Mouse (Mus musculus): ENCODE measurements around the gene Map3k4.
"Not testable (repeated sequence)": the region's sequence is repeated elsewhere in the genome, so short reads cannot be mapped to it uniquely, and the experiment has no call there.

The Map3k4 gene

GRCm38 (mm10) chr17:12304658-12305057 lies 13.9 kb downstream of the Map3k4 start:
- no peak for DNase-seq

- DNase-seq: peak; percentile 49
Measured at GRCm38 (mm10) chr17:12300896-12301706, 17.5 kb downstream of the Map3k4 start.

GRCm38 (mm10) chr17:12300127-12300675 lies 18.4 kb downstream of the Map3k4 start:
- DNase-seq: no peak

- DNase-seq: no peak
Measured at GRCm38 (mm10) chr17:12299371-12299770, 19.2 kb downstream of the Map3k4 start.

- no peak for DNase-seq
Measured at GRCm38 (mm10) chr17:12297978-12298377, 20.6 kb downstream of the Map3k4 start.

- DNase-seq: no peak
Measured at GRCm38 (mm10) chr17:12297292-12297691, 21.3 kb downstream of the Map3k4 start.

GRCm38 (mm10) chr17:12295926-12296325 lies 22.7 kb downstream of the Map3k4 start:
- not testable (repeated sequence) for DNase-seq

GRCm38 (mm10) chr17:12294424-12294823 lies 24.2 kb downstream of the Map3k4 start:
- DNase-seq: no peak

- DNase-seq: no peak
Measured at GRCm38 (mm10) chr17:12293571-12293970, 25.0 kb downstream of the Map3k4 start.

- no peak for DNase-seq
Measured at GRCm38 (mm10) chr17:12292877-12293276, 25.7 kb downstream of the Map3k4 start.

GRCm38 (mm10) chr17:12292356-12292755 lies 26.2 kb downstream of the Map3k4 start:
- DNase-seq: no peak

- DNase-seq: no peak
Measured at GRCm38 (mm10) chr17:12291151-12291550, 27.4 kb downstream of the Map3k4 start.

GRCm38 (mm10) chr17:12290735-12291134 lies 27.9 kb downstream of the Map3k4 start:
- no peak for DNase-seq

- DNase-seq: not testable (repeated sequence)
Measured at GRCm38 (mm10) chr17:12289836-12290235, 28.8 kb downstream of the Map3k4 start.

GRCm38 (mm10) chr17:12288871-12289270 lies 29.7 kb downstream of the Map3k4 start:
- DNase-seq: no peak

- no peak for DNase-seq
Measured at GRCm38 (mm10) chr17:12279810-12280209, 38.8 kb downstream of the Map3k4 start.

GRCm38 (mm10) chr17:12278073-12278472 lies 40.5 kb downstream of the Map3k4 start:
- DNase-seq: no peak

- DNase-seq: no peak
Measured at GRCm38 (mm10) chr17:12277297-12277696, 41.3 kb downstream of the Map3k4 start.

GRCm38 (mm10) chr17:12276496-12277200 lies 41.9 kb downstream of the Map3k4 start:
- no peak for DNase-seq

- DNase-seq: no peak
Measured at GRCm38 (mm10) chr17:12275756-12276155, 42.8 kb downstream of the Map3k4 start.

- DNase-seq: no peak
Measured at GRCm38 (mm10) chr17:12273032-12273431, 45.6 kb downstream of the Map3k4 start.

GRCm38 (mm10) chr17:12271805-12272204 lies 46.8 kb downstream of the Map3k4 start:
- DNase-seq: no peak

- DNase-seq: no peak
Measured at GRCm38 (mm10) chr17:12268538-12268937, 50.1 kb downstream of the Map3k4 start.

GRCm38 (mm10) chr17:12268091-12268490 lies 50.5 kb downstream of the Map3k4 start:
- DNase-seq: no peak

All from liver (tissue).